Comparison of ENCODE assay signal across 9 mouse cellular contexts in genomic region chr13:99515736-99516447, GRCm38 (mm10). TPM values are rescaled to one million over a fixed set of nuclear protein-coding genes. Genes with fewer than 3 reads are reported as not detected.
A peak's percentile ranks its signal among the peaks of the same experiment; 100 is the strongest.
DNase-seq lines count a peak whose midpoint lies in the region; ATAC-seq and TF ChIP-seq lines count a peak whose summit lies in the region.
"Had no signal": no experiment of that assay in that cellular context is flagged by ENCODE, and none has a peak within 500 bp of the region (broad histone marks: within the 10 kb centered on the region; RNA-seq: fewer than 3 reads in every experiment).

No protein-coding gene starts in this region.

- H3K9me3 ChIP-seq in G1E (replicated peaks) = peaks cover 30% of the 10 kb centered on the region
- no peaks in the 10 kb centered on the region for H3K9me3 ChIP-seq in liver, embryonic 12.5 days (replicated peaks)
- no peaks in the 10 kb centered on the region for H3K9me3 ChIP-seq in stomach, embryonic 15.5 days

- H3K27ac ChIP-seq in kidney, adult 2 months (ENCODE audit: insufficient read depth, low read depth, low read length) = no peak overlapping the region
- H3K27ac ChIP-seq in liver, embryonic 12.5 days = no peak overlapping the region
- H3K27ac ChIP-seq in stomach, embryonic 15.5 days = peak overlapping the region; percentile 82
- H3K27ac ChIP-seq: macrophage had no signal

- TF ChIP-seq CTCF in kidney, adult 2 months (conservative IDR thresholded peaks at IDR 0.05; ENCODE audit: insufficient read depth, insufficient read length, low read depth, low read length) = no peak
- no peak for TF ChIP-seq CTCF in G1E (IDR thresholded peaks at IDR 0.05; ENCODE audit: low read depth, low read length)

- H3K4me3 ChIP-seq in kidney, adult 2 months (ENCODE audit: insufficient read depth, low read depth, low read length) = peak overlapping the region; percentile 71
- peak overlapping the region; percentile 23; the same call in 1 of the 2 replicates for H3K4me3 ChIP-seq in G1E (ENCODE audit: low read depth, low read length)
- peak overlapping the region; percentile 56 for H3K4me3 ChIP-seq in liver, embryonic 12.5 days
- peak overlapping the region; percentile 69 for H3K4me3 ChIP-seq in stomach, embryonic 15.5 days (replicated peaks)

- H3K36me3 ChIP-seq in kidney, adult 2 months (ENCODE audit: control insufficient read depth, insufficient read depth, low read length) = no peaks in the 10 kb centered on the region
- no peaks in the 10 kb centered on the region for H3K36me3 ChIP-seq in G1E (replicated peaks)
- no peaks in the 10 kb centered on the region for H3K36me3 ChIP-seq in liver, embryonic 12.5 days
- H3K36me3 ChIP-seq in stomach, embryonic 15.5 days = peaks cover 3% of the 10 kb centered on the region; the same call in 1 of the 2 replicates

- under 1% methylated on average over 43 of the region's 44 CpGs for WGBS in kidney, adult 2 months
- WGBS in liver, embryonic 12.5 days (ENCODE audit: insufficient replicate concordance) = 2% methylated on average over 44 of the region's 44 CpGs
- WGBS in stomach, embryonic 15.5 days = under 1% methylated on average over 42 of the region's 44 CpGs

- ATAC-seq in G1E (ENCODE audit: extremely low read depth, insufficient number of reproducible peaks, low FRiP score, poor library complexity, severe bottlenecking) = no peak
- ATAC-seq in liver, embryonic 12.5 days = no peak
- ATAC-seq in stomach, embryonic 15.5 days (ENCODE audit: insufficient read depth, low FRiP score, low read depth) = peak; percentile 6; the same call in 1 of the 2 replicates

- H3K4me1 ChIP-seq in kidney, adult 2 months (ENCODE audit: control insufficient read depth, insufficient read depth, low read length) = no peaks in the 10 kb centered on the region
- H3K4me1 ChIP-seq in G1E (ENCODE audit: insufficient read depth, low read depth, low read length) = no peaks in the 10 kb centered on the region
- peaks cover 16% of the 10 kb centered on the region for H3K4me1 ChIP-seq in liver, embryonic 12.5 days
- H3K4me1 ChIP-seq in stomach, embryonic 15.5 days = peaks cover 10% of the 10 kb centered on the region

- H3K27me3 ChIP-seq in kidney, adult 2 months (replicated peaks; ENCODE audit: control insufficient read depth, insufficient read depth, low read length) = no peaks in the 10 kb centered on the region; the same call in 1 of the 2 replicates
- H3K27me3 ChIP-seq in G1E (ENCODE audit: insufficient read depth, low read length) = peaks cover 2% of the 10 kb centered on the region; the same call in 1 of the 2 replicates
- peaks cover 66% of the 10 kb centered on the region for H3K27me3 ChIP-seq in liver, embryonic 12.5 days (replicated peaks)
- H3K27me3 ChIP-seq in stomach, embryonic 15.5 days (replicated peaks) = no peaks in the 10 kb centered on the region

- peak overlapping the region; percentile 72 for H3K4me2 ChIP-seq in liver, embryonic 12.5 days
- H3K4me2 ChIP-seq in stomach, embryonic 15.5 days = peak overlapping the region; percentile 96

- intact Hi-C loops in heart, postnatal 10 days (cut with DNase I) = loop anchor here (2.0 kb wide), 1 partner anchor 321 kb away; no protein-coding TSS in a partner anchor

- no peak for TF ChIP-seq POLR2A in kidney, adult 2 months (IDR thresholded peaks at IDR 0.05; ENCODE audit: low read depth, low read length)

- H3K9ac ChIP-seq in liver, embryonic 12.5 days = peak overlapping the region; percentile 35; the same call in 1 of the 2 replicates
- peak overlapping the region; percentile 33 for H3K9ac ChIP-seq in stomach, embryonic 15.5 days

- no peak for DNase-seq in kidney, adult 2 months
- no peak for DNase-seq in kidney, adult 9 months
- no peak for DNase-seq in G1E (ENCODE audit: low spot score)
- DNase-seq in cerebellum, postnatal 25 days = peak; percentile 68 to 69
- DNase-seq in heart, postnatal 10 days = peak; percentile 24 to 28
- DNase-seq in layer of hippocampus, postnatal 36 days = no peak

RNA-seq across cellular contexts. Expression of gene Map1b, which starts 0.4 kb away (rescaled TPM):
- polyA plus RNA-seq in kidney, adult 2 months (2012; rRNA removed) = 0.98 and 1.3 TPM in 2 replicates
- not detected in 2 replicates for total RNA-seq in G1E (2014; fragmentation: Nextera tagmentation)
- 0.12 and 0.33 TPM in 2 replicates for total RNA-seq in G1E (2017)
- polyA plus RNA-seq in G1E (2012) = not detected in 2 replicates
- total RNA-seq in heart, postnatal 10 days (2021) = 10 to 100 TPM; 36.4 to 36.5 TPM
- polyA plus RNA-seq in liver, embryonic 12.5 days (2016; fragmentation: Nextera tagmentation; extraction: Ambion mirVana) = 11.2 and 12.7 TPM in 2 replicates
- 131 and 137 TPM in 2 replicates for polyA plus RNA-seq in stomach, embryonic 15.5 days (2015; fragmentation: Nextera tagmentation; extraction: Ambion mirVana)
- 100 to 1,000 TPM; 679 to 727 TPM for total RNA-seq in layer of hippocampus, postnatal 36 days (2021)

Comparison
In these comparisons a context has a peak if more than half of its experiments do, and no peak if none do; other contexts are left out.
1. DNase-seq: peak in cerebellum, postnatal 25 days (2 of 2) and heart, postnatal 10 days (2 of 2); none in kidney, adult 2 months (single experiment), kidney, adult 9 months (single experiment), G1E (single experiment) and layer of hippocampus, postnatal 36 days (0 of 2).
2. Peak in every context shown above with its lines, with median percentiles within 50 percentile points of each other: H3K4me3 ChIP-seq.